Mouse (Mus musculus) liver, embryonic 15.5 days (tissue): Measurements from ENCODE around the gene Spdya. TPM values are rescaled to one million over a fixed set of nuclear protein-coding genes. Genes with fewer than 3 reads are reported as not detected.
A peak's percentile ranks its signal among the peaks of the same experiment; 100 is the strongest.

ENCODE experiments used
- ATAC-seq: fragments of 200-750 bp; cut with Nextera tagmentation; 2 replicates; pipeline ENCODE4 v1.8.0; 2017; ENCODE audit warnings: moderate number of reproducible peaks, mild to moderate bottlenecking, moderate library complexity; ENCODE audit not compliant: insufficient read depth
- H3K27ac ChIP-seq: fragments of 300-500 bp; sonication (generic); replicated peaks from 2 replicates; pipeline ENCODE4 v1.5.1; 2015; ENCODE audit warnings: mild to moderate bottlenecking, inconsistent platforms
- H3K27me3 ChIP-seq: fragments of 300-500 bp; sonication (generic); 2 replicates; pipeline ENCODE4 v1.6.1; 2015; ENCODE audit warnings: mild to moderate bottlenecking, inconsistent platforms
- H3K36me3 ChIP-seq: fragments of 300-500 bp; sonication (generic); replicated peaks from 2 replicates; pipeline ENCODE4 v1.6.1; 2015; ENCODE audit warnings: moderate library complexity, mild to moderate bottlenecking, inconsistent platforms
- H3K4me1 ChIP-seq: fragments of 300-500 bp; sonication (generic); replicated peaks from 2 replicates; pipeline ENCODE4 v1.6.1; 2015; ENCODE audit warnings: inconsistent platforms
- H3K4me2 ChIP-seq: fragments of 300-500 bp; sonication (generic); 2 replicates; pipeline ENCODE4 v1.6.1; 2015; ENCODE audit warnings: moderate library complexity, mild to moderate bottlenecking, inconsistent platforms
- H3K4me3 ChIP-seq: fragments of 300-500 bp; sonication (generic); replicated peaks from 2 replicates; pipeline ENCODE4 v1.5.1; 2015; ENCODE audit warnings: mild to moderate bottlenecking, inconsistent platforms
- H3K9ac ChIP-seq: fragments of 300-500 bp; sonication (generic); 2 replicates; pipeline ENCODE4 v1.6.1; 2015; ENCODE audit warnings: moderate library complexity, mild to moderate bottlenecking, inconsistent platforms
- H3K9me3 ChIP-seq: fragments of 300-500 bp; sonication (generic); replicated peaks from 2 replicates; pipeline ENCODE4 v1.6.1; 2016; ENCODE audit warnings: inconsistent platforms
- whole genome bisulfite sequencing: fragments of 180-500 bp; shearing (Covaris S2); methylation state at CpG from one replicate; pipeline ENCODE4 v1.1.7; 2015; ENCODE audit warnings: mixed read lengths; ENCODE audit not compliant: insufficient replicate concordance; 5-methylcytosine and 5-hydroxymethylcytosine counted together
- polyA plus RNA-seq: library from polyadenylated mRNA; unstranded; fragments of >200 nt; fragmentation: Nextera tagmentation; extraction: Ambion mirVana; gene quantifications from 2 replicates; pipeline ENCODE4 v1.2.1, GENCODE M21; 2015

The Spdya gene
- polyA plus RNA-seq, 1 experiment from 2014 or later: 0.32 TPM

DNA sequence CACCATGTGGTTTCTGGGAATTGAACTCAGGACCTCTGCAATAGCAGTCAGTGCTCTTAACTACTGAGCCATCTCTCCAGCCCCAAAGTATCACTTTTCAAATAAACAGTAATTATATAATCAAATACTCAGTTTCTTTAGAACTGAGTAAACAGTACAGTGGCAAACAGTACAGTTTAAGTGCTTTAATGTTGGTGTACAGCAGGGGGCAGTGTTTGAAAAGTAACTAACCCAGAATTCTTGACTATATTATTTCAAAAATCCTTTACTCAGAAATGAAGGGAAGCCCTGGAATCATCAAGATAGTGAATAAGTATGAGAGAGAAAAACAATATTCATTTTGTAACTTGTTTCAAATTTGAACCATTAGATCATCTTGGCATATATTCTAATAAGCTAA, 9.8 kb downstream of the Spdya start:
- no peaks in the 10 kb centered on the region for H3K4me1 ChIP-seq
- no peak overlapping the region for H3K4me2 ChIP-seq
- H3K9me3 ChIP-seq: no peaks in the 10 kb centered on the region
- H3K36me3 ChIP-seq: no peaks in the 10 kb centered on the region
- H3K27ac ChIP-seq: no peak overlapping the region
- H3K27me3 ChIP-seq: no peaks in the 10 kb centered on the region; the same call in 1 of the 2 replicates
- no peak overlapping the region for H3K4me3 ChIP-seq
- no peak overlapping the region for H3K9ac ChIP-seq
- no peak for ATAC-seq

- no peaks in the 10 kb centered on the region for H3K4me1 ChIP-seq
- no peaks in the 10 kb centered on the region for H3K36me3 ChIP-seq
- H3K4me3 ChIP-seq: no peak overlapping the region
- no peaks in the 10 kb centered on the region for H3K9me3 ChIP-seq
- no peak overlapping the region for H3K9ac ChIP-seq
- no peak for ATAC-seq
- H3K27me3 ChIP-seq: no peaks in the 10 kb centered on the region
- H3K4me2 ChIP-seq: no peak overlapping the region
- H3K27ac ChIP-seq: no peak overlapping the region
- 48% methylated on average over 1 of the region's 1 CpGs for WGBS
These were observed 27.4 kb downstream of the Spdya start for GRCm38 (mm10) chr17:71579176-71579705.

DNA sequence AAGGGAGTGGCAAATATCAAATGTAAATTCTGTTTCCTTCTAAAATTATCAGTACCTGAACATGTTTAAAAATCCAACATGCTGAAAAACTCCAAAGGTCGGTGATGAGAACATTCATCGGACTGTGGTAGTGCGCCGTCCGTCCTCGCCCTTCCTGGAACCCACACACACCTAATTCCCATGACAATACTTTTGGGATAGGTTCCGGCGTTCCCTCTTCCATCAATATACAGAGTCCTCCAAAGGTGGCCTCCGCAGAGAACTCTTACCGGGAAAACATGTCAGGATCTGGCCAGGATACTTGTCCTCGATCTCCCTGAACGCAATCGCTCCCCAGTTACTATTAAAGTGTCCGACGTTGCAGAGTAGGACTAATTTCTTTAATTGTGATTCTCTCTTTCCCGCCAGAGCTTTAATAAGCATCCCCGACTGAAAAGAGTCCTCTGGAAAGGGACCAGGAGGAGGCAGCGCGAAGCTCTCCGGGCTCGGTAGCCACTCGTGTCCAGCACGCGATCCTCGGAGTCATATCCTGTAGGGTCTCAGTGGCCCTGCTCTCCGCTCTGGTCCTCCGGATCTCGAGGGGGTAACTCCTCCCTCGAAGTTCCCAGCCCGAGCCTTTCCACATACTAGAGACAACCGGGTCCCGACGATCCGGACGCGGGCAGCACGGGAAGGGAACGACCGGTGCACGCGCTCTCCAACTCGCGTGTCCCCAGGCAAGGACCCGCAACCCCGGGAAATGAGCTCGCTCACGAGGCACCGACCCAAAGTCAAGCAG, 46.2 kb downstream of the Spdya start:
- Histone ChIP-seq H3K4me1 (peaks cover 30% of the 10 kb centered on the region), H3K9ac (peak overlapping the region; percentile 77), H3K36me3 (peaks cover under 1% of the 10 kb centered on the region; the same call in 1 of the 2 replicates), H3K9me3 (no peaks in the 10 kb centered on the region), H3K4me3 (peak overlapping the region; percentile 87), H3K27me3 (no peaks in the 10 kb centered on the region), H3K27ac (peak overlapping the region; percentile 82), H3K4me2 (peak overlapping the region; percentile 92)
- peak; percentile 59 for ATAC-seq
- under 1% methylated on average over 48 of the region's 48 CpGs for whole genome bisulfite sequencing

- Histone ChIP-seq H3K36me3 (no peaks in the 10 kb centered on the region; the same call in 1 of the 2 replicates), H3K4me1 (peaks cover 30% of the 10 kb centered on the region), H3K27me3 (no peaks in the 10 kb centered on the region), H3K9me3 (no peaks in the 10 kb centered on the region), H3K9ac (peak overlapping the region; percentile 77), H3K4me2 (peak overlapping the region; percentile 92), H3K27ac (peak overlapping the region; percentile 82), H3K4me3 (peak overlapping the region; percentile 87)
- ATAC-seq: peak; percentile 98
- WGBS: 4% methylated on average over 42 of the region's 42 CpGs
These were observed 47.0 kb downstream of the Spdya start for GRCm38 (mm10) chr17:71598659-71599554.

DNA sequence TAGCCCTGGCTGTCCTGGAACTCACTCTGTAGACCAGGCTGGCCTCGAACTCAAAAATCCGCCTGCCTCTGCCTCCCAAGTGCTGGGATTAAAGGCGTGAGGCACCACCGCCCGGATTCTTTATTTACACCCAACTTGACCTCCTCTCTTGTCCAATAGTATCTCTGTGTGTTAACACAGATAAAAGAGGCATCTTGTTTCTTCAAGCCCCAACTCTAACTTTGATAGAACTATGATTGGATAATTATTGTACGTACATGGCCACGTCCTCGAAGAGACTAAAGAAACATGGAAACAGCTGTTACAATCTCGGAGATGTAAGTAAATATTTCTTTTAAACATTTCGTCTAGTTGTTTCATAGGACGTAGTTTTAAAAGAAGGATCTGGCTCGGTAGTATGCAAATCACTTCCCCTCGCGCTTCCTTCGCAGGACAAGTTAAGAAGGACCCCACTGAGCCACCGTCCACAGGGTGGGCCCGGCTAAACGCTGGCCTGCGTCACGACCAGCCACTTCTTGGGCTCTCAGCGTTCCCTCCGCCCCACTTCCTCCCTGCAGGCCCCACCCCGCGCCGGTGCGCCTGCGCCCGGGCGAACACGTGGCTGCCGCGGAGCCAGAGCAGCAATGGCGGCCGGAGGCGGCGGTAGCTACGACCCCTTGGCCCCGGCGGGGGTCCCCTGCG, 63.9 kb downstream of the Spdya start, which contains the start of gene Wdr43:
Gene Wdr43, plus strand, starts transcription at position 258 of the 681 bp plus-strand sequence.
- Histone ChIP-seq H3K4me1 (peaks cover 49% of the 10 kb centered on the region), H3K27me3 (no peaks in the 10 kb centered on the region), H3K9me3 (no peaks in the 10 kb centered on the region), H3K27ac (peak within 1 kb of the TSS; percentile 69), H3K36me3 (peaks cover 8% of the 10 kb centered on the region; the same call in 1 of the 2 replicates), H3K4me2 (peak within 1 kb of the TSS; percentile 95), H3K9ac (peak within 1 kb of the TSS; percentile 85), H3K4me3 (peak within 1 kb of the TSS; percentile 97)
- 3% methylated on average over 40 of the region's 40 CpGs for WGBS
- ATAC-seq: peak; percentile 99

- peaks cover 8% of the 10 kb centered on the region; the same call in 1 of the 2 replicates for H3K36me3 ChIP-seq
- H3K9me3 ChIP-seq: no peaks in the 10 kb centered on the region
- WGBS: under 1% methylated on average over 73 of the region's 73 CpGs
- peaks cover 51% of the 10 kb centered on the region for H3K4me1 ChIP-seq
- peak overlapping the region; percentile 85 for H3K9ac ChIP-seq
- H3K27me3 ChIP-seq: no peaks in the 10 kb centered on the region
- H3K4me2 ChIP-seq: peak overlapping the region; percentile 95
- peak; percentile 55 for ATAC-seq
- peak overlapping the region; percentile 97 for H3K4me3 ChIP-seq
- peak overlapping the region; percentile 69 for H3K27ac ChIP-seq
These were observed 64.6 kb downstream of the Spdya start for GRCm38 (mm10) chr17:71616319-71617032.

DNA sequence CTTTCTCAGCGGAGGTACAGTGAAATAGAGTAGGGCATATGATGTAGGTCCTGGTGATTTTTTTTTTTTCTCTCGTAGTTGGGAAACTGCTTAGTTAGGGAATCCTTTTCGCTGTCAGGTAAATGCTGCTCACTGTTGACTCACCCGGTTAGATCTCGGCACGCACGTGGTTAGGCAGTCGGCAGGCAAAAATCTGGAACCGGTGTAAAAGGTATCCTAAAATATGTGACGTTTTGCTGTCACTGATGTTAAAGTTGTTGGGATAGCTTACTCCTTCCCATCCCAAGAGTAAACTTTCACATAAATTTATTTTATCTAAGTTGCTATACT, 65.1 kb downstream of the Spdya start:
- H3K36me3 ChIP-seq: peaks cover 8% of the 10 kb centered on the region; the same call in 1 of the 2 replicates
- peak overlapping the region; percentile 97 for H3K4me3 ChIP-seq
- no peak for ATAC-seq
- no peaks in the 10 kb centered on the region for H3K27me3 ChIP-seq
- 1% methylated on average over 10 of the region's 10 CpGs for WGBS
- peak overlapping the region; percentile 95 for H3K4me2 ChIP-seq
- H3K4me1 ChIP-seq: peaks cover 51% of the 10 kb centered on the region
- H3K9ac ChIP-seq: peak overlapping the region; percentile 85
- no peaks in the 10 kb centered on the region for H3K9me3 ChIP-seq
- peak overlapping the region; percentile 69; the same call in 1 of the 2 replicates for H3K27ac ChIP-seq

DNA sequence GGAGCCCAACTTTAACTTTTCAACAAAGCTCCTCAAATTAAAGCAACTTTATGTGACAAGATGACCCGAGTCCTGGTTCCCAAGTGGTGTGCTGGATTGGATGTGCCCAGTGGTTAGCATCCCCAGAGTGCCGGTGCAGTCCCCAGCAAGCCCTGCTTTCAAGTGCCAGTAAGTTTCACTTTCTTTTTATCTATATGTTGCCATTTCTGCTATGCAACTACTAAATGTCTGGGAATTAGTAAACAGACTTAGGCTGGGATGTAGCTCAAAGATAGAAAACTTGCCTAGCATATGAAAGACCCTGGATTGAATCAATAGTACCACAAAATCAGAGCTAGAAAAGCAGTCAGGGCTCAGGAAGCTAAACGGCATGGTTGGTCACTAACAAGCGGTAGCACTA, 66.1 kb downstream of the Spdya start:
- Histone ChIP-seq H3K4me1 (peaks cover 51% of the 10 kb centered on the region), H3K27me3 (no peaks in the 10 kb centered on the region), H3K9ac (peak overlapping the region; percentile 36; the same call in 1 of the 2 replicates), H3K9me3 (no peaks in the 10 kb centered on the region), H3K4me3 (peak overlapping the region; percentile 97), H3K27ac (no peak overlapping the region), H3K4me2 (peak overlapping the region; percentile 95), H3K36me3 (peaks cover 8% of the 10 kb centered on the region; the same call in 1 of the 2 replicates)
- WGBS: 28% methylated on average over 4 of the region's 4 CpGs
- no peak for ATAC-seq

- Histone ChIP-seq H3K27me3 (no peaks in the 10 kb centered on the region), H3K27ac (no peak overlapping the region), H3K9ac (no peak overlapping the region), H3K9me3 (no peaks in the 10 kb centered on the region), H3K4me1 (no peaks in the 10 kb centered on the region), H3K4me3 (no peak overlapping the region), H3K36me3 (peaks cover 90% of the 10 kb centered on the region), H3K4me2 (no peak overlapping the region)
- ATAC-seq: no peak
- 77% methylated on average over 10 of the region's 10 CpGs for WGBS
These were observed 79.9 kb downstream of the Spdya start for GRCm38 (mm10) chr17:71631806-71632205.

GRCm38 (mm10) chr17:71633350-71633749, 81.5 kb downstream of the Spdya start:
- H3K27me3 ChIP-seq: no peaks in the 10 kb centered on the region
- no peak overlapping the region for H3K9ac ChIP-seq
- H3K4me1 ChIP-seq: no peaks in the 10 kb centered on the region
- WGBS: 76% methylated on average over 8 of the region's 8 CpGs
- peaks cover 91% of the 10 kb centered on the region for H3K36me3 ChIP-seq
- H3K4me3 ChIP-seq: no peak overlapping the region
- no peak for ATAC-seq
- H3K9me3 ChIP-seq: no peaks in the 10 kb centered on the region
- no peak overlapping the region for H3K4me2 ChIP-seq
- no peak overlapping the region for H3K27ac ChIP-seq
